Mouse (Mus musculus) embryonic facial prominence, embryonic 11.5 days (tissue): ENCODE measurements around the gene Gm382. TPM values are rescaled to one million over a fixed set of nuclear protein-coding genes. Genes with fewer than 3 reads are reported as not detected.

Source experiments
- ATAC-seq: fragments of 200-750 bp; cut with Nextera tagmentation; replicated peaks from 2 replicates; pipeline ENCODE4 v1.8.0; 2017; ENCODE audit warnings: low read depth; ENCODE audit not compliant: insufficient number of reproducible peaks, low FRiP score, low TSS enrichment
- DNase-seq: peaks from one replicate; pipeline ENCODE4 v3.0.0-alpha.2; 2015; ENCODE audit warnings: low spot score
- H3K27ac ChIP-seq: fragments of 300-500 bp; sonication (generic); replicated peaks from 2 replicates; pipeline ENCODE4 v1.5.1; 2014; ENCODE audit warnings: mild to moderate bottlenecking, low read depth, low read length, control low read depth
- H3K27me3 ChIP-seq: fragments of 300-500 bp; sonication (generic); 2 replicates; pipeline ENCODE4 v1.6.1; 2014; ENCODE audit warnings: mild to moderate bottlenecking, low read length, moderate library complexity, mixed read lengths; ENCODE audit not compliant: control insufficient read depth, insufficient read depth
- H3K36me3 ChIP-seq: fragments of 300-500 bp; sonication (generic); replicated peaks from 2 replicates; pipeline ENCODE4 v1.6.1; 2014; ENCODE audit warnings: low read depth, mild to moderate bottlenecking, low read length, moderate library complexity, mixed read lengths; ENCODE audit not compliant: control insufficient read depth, insufficient read depth
- H3K4me1 ChIP-seq: fragments of 300-500 bp; sonication (generic); 2 replicates; pipeline ENCODE4 v1.6.1; 2014; ENCODE audit warnings: low read length, mixed read lengths; ENCODE audit not compliant: control insufficient read depth, insufficient read depth
- H3K4me2 ChIP-seq: fragments of 300-500 bp; sonication (generic); 2 replicates; pipeline ENCODE4 v1.6.1; 2014; ENCODE audit warnings: low read depth, mild to moderate bottlenecking, control low read depth, low read length, moderate library complexity
- H3K4me3 ChIP-seq: fragments of 300-500 bp; sonication (generic); 2 replicates; pipeline ENCODE4 v1.5.1; 2014; ENCODE audit warnings: low read depth, low read length, control low read depth
- H3K9ac ChIP-seq: fragments of 300-500 bp; sonication (generic); replicated peaks from 2 replicates; pipeline ENCODE4 v1.6.1; 2014; ENCODE audit warnings: mild to moderate bottlenecking, control low read depth, low read length
- H3K9me3 ChIP-seq: fragments of 300-500 bp; sonication (generic); replicated peaks from 2 replicates; pipeline ENCODE4 v1.6.1; 2016; ENCODE audit warnings: mild to moderate bottlenecking, low read length, inconsistent platforms, mixed read lengths; ENCODE audit not compliant: control insufficient read depth
- WGBS: fragments of 180-500 bp; shearing (Covaris S2); extraction: QIAGEN DNeasy Blood & Tissue Kit; methylation state at CpG from one replicate; pipeline ENCODE4 v1.1.7; 2014; 5-methylcytosine and 5-hydroxymethylcytosine counted together
- polyA plus RNA-seq: library from polyadenylated mRNA; unstranded; fragments of >200 nt; fragmentation: Nextera tagmentation; extraction: Ambion mirVana; gene quantifications from 2 replicates; pipeline ENCODE4 v1.2.1, GENCODE M21; 2014

The Gm382 gene
- polyA plus RNA-seq, result not detected in 2 replicates

DNA sequence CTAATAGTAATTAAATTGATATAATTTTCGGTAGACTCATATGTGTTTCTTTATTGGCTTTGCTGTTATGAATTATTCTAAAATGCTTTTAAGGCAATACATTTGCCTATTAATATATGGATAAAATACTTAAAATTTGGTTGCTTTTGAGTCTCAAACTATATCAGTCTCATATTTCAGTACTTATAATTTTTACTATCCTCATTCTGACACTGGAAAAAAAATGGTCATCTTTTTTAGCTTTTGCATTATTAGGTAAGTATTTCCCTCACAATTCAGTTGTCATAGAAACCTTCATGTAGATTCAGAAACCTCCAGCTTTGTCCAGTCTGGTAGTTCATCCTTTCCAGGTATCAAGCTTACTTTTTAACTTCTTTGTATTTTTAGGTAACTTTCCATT is at the start of gene Gm382:
TSS of gene Gm382 (plus strand) at position 301 of the 400 bp plus-strand sequence.
- DNase-seq (no peak), ATAC-seq (no peak)
- Histone ChIP-seq H3K36me3 (no peaks in the 10 kb centered on the region), H3K9ac (no peak within 1 kb of the TSS), H3K27ac (no peak within 1 kb of the TSS), H3K4me2 (no peak within 1 kb of the TSS), H3K4me3 (no peak within 1 kb of the TSS), H3K4me1 (no peaks in the 10 kb centered on the region), H3K27me3 (no peaks in the 10 kb centered on the region), H3K9me3 (no peaks in the 10 kb centered on the region)
- WGBS, result 85% methylated on average over 1 of the region's 1 CpGs

DNA sequence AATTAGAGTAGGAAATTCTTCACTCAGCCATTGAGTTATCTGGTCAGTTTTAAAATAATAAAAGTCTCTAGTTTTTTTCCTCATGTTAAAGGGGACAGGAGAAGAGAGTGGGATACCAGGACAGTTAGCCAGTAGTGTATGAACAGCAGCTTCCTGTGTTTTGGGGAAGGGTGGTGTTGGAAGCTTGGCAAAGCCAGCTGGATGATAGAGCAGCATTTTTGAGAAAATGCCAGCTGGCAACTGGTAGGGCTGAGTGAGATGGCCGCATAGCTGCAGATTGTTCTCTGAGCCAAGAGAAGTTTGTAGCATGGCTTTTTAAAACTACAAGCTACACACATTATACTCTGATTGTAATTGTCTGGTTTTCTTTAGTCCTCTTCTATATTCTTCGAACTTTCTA is 30.4 kb downstream of the Gm382 start:
- ATAC-seq, result no peak
- WGBS, result 96% methylated on average over 2 of the region's 2 CpGs
- no peak for DNase-seq

DNA sequence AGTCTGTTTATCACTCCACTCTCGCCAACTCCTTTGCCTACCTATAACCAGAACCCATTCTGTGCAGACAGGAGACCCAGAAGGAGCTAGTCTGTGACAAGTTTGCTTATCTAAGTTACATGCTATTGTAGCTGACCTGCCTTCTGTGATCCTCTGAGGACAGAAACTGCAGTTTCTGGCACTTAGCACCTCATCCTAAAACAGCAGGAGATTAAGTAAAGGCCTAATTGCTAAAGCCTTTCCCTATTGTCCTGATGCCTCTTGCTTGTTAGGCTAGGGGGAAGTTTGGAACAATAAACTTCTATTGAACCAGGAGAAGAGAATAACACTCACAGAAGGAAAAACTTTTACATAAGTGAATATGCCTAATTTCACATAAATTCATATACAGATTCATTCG is 51.5 kb downstream of the Gm382 start:
- no peak overlapping the region for H3K27ac ChIP-seq
- H3K27me3 ChIP-seq, result no peaks in the 10 kb centered on the region
- H3K4me1 ChIP-seq, result no peaks in the 10 kb centered on the region
- no peak overlapping the region for H3K4me3 ChIP-seq
- no peaks in the 10 kb centered on the region for H3K9me3 ChIP-seq
- no peak overlapping the region for H3K9ac ChIP-seq
- WGBS, result 75% methylated on average over 2 of the region's 2 CpGs
- no peaks in the 10 kb centered on the region for H3K36me3 ChIP-seq
- no peak for DNase-seq
- H3K4me2 ChIP-seq, result no peak overlapping the region
- no peak for ATAC-seq

More for the DNA sequence above, 30.4 kb downstream of the Gm382 start:
- H3K4me1 ChIP-seq, result no peaks in the 10 kb centered on the region
- no peaks in the 10 kb centered on the region for H3K27me3 ChIP-seq
- no peak overlapping the region for H3K4me2 ChIP-seq
- H3K27ac ChIP-seq, result no peak overlapping the region
- H3K36me3 ChIP-seq, result no peaks in the 10 kb centered on the region
- H3K4me3 ChIP-seq, result no peak overlapping the region
- H3K9me3 ChIP-seq, result no peaks in the 10 kb centered on the region
- H3K9ac ChIP-seq, result no peak overlapping the region

DNA sequence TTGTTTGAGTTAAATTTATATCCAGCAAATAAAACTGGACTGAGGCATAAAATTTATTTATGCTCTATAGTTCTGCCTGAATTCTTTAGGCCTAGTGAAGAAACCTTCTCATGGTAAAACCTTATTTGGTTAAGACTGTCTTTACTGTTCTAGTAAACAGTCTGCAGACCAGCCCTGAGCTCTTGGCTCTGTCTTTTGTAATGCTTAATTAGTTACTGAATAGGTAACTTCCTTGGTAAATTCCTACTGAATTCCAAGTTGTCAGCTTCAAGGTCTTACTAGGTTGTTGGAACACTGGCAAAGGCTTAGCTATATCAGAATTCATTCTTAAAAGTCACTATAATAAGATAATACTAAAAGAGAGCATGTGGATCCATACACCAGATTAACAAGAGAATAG is 53.3 kb downstream of the Gm382 start:
- H3K9me3 ChIP-seq, result no peaks in the 10 kb centered on the region
- no peaks in the 10 kb centered on the region for H3K4me1 ChIP-seq
- no peak overlapping the region for H3K27ac ChIP-seq
- no peak overlapping the region for H3K4me3 ChIP-seq
- no peak overlapping the region for H3K9ac ChIP-seq
- no peak for ATAC-seq
- no peak overlapping the region for H3K4me2 ChIP-seq
- no peaks in the 10 kb centered on the region for H3K27me3 ChIP-seq
- no peaks in the 10 kb centered on the region for H3K36me3 ChIP-seq
- no peak for DNase-seq

DNA sequence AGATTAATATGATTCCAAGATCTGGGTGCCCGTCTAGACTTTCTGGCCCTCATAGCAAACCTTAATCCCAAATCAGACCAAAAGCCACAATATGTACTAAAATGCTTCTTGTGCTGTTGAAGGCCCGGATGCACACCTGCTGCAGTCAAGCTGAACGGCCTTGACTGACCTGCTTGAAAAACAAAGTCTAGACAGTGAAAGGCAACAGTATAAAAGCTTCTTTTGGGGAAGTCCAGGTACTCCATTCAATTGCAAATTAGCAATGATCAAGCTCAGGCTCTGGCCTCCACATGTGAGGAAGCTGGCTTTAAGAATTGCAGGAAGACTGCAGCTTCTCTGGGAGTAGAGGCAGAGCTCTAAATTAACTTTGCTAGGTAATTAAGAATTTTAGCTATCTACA is 54.2 kb downstream of the Gm382 start:
- Histone ChIP-seq H3K9me3 (no peaks in the 10 kb centered on the region), H3K4me3 (no peak overlapping the region), H3K27ac (no peak overlapping the region), H3K27me3 (no peaks in the 10 kb centered on the region), H3K4me1 (no peaks in the 10 kb centered on the region), H3K9ac (no peak overlapping the region), H3K4me2 (no peak overlapping the region), H3K36me3 (no peaks in the 10 kb centered on the region)
- DNase-seq, result no peak
- no peak for ATAC-seq
- WGBS, result 85% methylated on average over 3 of the region's 3 CpGs

DNA sequence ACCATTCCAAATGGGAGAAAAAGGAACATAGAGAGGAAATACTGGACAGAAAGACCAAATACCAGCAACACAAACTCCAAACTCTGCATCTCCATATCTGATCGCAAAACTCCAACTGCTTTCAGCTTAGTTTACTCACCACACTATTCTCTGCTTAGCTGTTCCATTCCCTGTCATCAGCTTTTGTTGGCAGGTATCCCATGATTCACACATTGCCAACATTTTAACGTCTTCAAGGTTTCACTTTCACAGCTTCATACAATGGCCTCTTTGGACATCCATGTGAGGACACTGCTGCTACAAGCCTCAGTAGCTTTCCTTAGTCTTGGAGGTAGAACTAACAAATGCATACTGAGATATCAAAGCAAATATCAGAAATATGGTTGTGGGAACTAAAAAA is 64.6 kb downstream of the Gm382 start:
- Histone ChIP-seq H3K4me3 (no peak overlapping the region), H3K9ac (no peak overlapping the region), H3K9me3 (no peaks in the 10 kb centered on the region), H3K27ac (no peak overlapping the region), H3K4me1 (no peaks in the 10 kb centered on the region), H3K4me2 (no peak overlapping the region), H3K27me3 (no peaks in the 10 kb centered on the region), H3K36me3 (no peaks in the 10 kb centered on the region)
- 83% methylated on average over 2 of the region's 2 CpGs for WGBS
- DNase-seq (no peak), ATAC-seq (no peak)

Other genes starting within 250 kb of the Gm382 start
- not detected in 2 replicates for gene 4932411N23Rik, start 224.1 kb upstream of the Gm382 start, polyA plus RNA-seq